Mouse (Mus musculus): ENCODE results near the gene Ikzf2. TPM values are rescaled to one million over a fixed set of nuclear protein-coding genes. Genes with fewer than 3 reads are reported as not detected.

Gene Ikzf2
- total RNA-seq, 2 experiments from 2014 or later: 8.9 to 10.5 TPM

GRCm38 (mm10) chr1:69667456-69667855 is 19.6 kb downstream of the Ikzf2 start:
- DNase-seq: no peak

DNA sequence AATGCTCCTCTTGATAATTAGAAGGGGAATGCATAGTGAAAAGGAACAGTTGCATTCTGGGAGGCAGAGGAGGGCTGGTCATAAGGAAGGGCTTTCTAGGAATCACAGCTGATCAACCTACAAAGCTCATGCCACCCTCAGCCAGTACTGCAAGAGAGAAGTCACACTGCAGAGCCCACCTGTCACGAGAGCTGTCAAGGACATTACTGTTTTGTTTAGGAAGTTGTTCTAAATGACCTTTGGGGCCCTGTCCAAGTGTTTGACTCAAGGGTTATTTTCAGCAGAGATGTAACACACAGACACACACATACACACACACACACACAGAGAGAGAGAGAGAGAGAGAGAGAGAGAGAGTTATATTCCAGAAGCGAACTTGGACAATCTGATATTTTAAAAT is 27.3 kb downstream of the Ikzf2 start:
- DNase-seq: no peak

GRCm38 (mm10) chr1:69658051-69658450 is 29.0 kb downstream of the Ikzf2 start:
- DNase-seq: no peak

DNA sequence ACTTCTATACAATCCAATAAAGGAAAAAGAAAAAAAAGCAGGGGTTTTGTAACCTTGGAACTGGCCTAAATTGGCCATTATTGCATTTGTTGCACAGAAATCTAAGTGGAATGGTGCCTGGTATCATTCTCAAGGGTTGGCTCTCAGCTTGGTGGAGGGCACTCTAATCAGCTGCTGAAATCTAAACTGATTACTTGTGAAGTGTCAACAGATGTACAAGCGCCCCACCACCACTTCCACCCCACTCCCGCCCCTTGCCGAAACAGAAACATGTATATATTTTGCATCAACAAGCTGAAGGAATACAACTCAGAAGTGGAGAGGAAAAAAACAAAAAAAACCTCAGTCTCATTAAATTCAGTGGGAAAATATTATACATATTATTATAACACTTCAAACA is 29.6 kb downstream of the Ikzf2 start:
- no peak for DNase-seq

GRCm38 (mm10) chr1:69656929-69657328 is 30.1 kb downstream of the Ikzf2 start:
- peak in 1 of 2 experiments; percentile 3 for DNase-seq

GRCm38 (mm10) chr1:69656047-69656782 is 30.8 kb downstream of the Ikzf2 start:
- no peak for DNase-seq

DNA sequence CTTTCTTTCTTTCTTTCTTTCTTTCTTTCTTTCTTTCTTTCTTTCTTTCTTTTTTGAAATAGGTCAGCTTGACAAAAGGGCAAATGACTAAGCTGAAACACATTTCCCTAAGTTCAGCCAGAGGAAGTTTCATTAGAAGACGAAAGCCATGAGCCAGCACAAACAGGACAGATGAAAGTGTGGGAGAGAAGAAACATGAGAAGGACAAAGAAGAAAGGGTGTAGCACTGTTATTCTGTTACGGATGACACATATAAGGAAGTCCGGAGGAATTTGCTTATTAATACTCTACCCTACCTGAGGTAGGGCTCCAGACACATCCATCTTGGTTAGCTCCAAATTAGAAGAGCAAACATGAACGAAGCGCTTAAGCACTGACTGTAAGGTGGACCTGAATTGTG is 31.7 kb downstream of the Ikzf2 start:
- DNase-seq: peak in 1 of 2 experiments; percentile 3

GRCm38 (mm10) chr1:69654955-69655354 is 32.1 kb downstream of the Ikzf2 start:
- no peak for DNase-seq

- no peak for DNase-seq
Observed at GRCm38 (mm10) chr1:69653419-69653818, 33.6 kb downstream of the Ikzf2 start.

DNA sequence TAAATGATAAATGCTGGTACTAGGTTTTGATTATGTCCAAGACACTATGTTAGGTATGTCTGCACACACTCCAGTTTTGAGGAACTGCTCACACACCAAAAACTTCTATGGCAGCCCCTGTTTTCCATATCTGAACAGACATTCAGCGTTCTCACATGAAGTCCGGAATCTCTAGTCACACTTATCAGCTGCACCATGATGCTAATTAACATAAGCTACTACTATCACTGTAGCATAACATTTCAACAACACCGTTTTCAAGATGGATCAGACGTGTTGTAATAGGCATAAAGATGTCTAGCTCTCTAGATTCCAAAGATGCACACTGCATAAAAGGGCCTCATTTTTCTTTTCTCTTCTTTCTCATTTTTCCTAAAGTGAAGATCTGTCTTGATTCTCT is 43.9 kb downstream of the Ikzf2 start:
- no peak for DNase-seq

- DNase-seq: no peak
Observed at GRCm38 (mm10) chr1:69641986-69642385, 45.1 kb downstream of the Ikzf2 start.

- DNase-seq: no peak
Observed at GRCm38 (mm10) chr1:69638321-69638720, 48.7 kb downstream of the Ikzf2 start.

- DNase-seq: no peak
Observed at GRCm38 (mm10) chr1:69637907-69638306, 49.1 kb downstream of the Ikzf2 start.

GRCm38 (mm10) chr1:69634259-69634658 is 52.8 kb downstream of the Ikzf2 start:
- DNase-seq: no peak

GRCm38 (mm10) chr1:69630508-69630907 is 56.5 kb downstream of the Ikzf2 start:
- DNase-seq: no peak

- no peak for DNase-seq
Observed at GRCm38 (mm10) chr1:69629513-69629912, 57.5 kb downstream of the Ikzf2 start.

- DNase-seq: no peak
Observed at GRCm38 (mm10) chr1:69612076-69612475, 75.0 kb downstream of the Ikzf2 start.

DNA sequence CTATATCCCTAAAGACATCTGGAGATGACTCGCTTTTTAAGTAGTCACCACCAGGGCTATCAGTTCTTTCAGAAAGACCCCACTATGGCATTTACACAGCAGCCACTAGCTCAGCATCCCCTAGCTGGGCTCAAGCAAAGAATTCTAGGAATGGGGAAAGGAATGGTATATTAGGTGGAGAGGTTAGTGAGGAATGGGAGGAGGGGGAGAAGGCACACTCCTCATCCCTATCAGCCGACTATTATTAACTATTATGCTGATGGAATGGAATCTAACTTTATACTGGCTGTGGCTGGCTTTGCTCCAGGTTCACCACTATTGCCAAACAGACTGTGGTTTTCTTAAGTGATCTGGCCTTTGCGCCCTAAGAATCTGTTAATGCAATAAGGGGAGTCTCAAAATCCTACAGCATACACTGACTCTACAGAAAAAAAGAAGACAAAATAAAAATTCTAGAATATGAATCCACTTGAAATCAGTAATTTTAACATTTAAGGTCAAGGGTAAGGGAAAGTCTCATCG is 75.8 kb downstream of the Ikzf2 start:
- no peak for DNase-seq

DNA sequence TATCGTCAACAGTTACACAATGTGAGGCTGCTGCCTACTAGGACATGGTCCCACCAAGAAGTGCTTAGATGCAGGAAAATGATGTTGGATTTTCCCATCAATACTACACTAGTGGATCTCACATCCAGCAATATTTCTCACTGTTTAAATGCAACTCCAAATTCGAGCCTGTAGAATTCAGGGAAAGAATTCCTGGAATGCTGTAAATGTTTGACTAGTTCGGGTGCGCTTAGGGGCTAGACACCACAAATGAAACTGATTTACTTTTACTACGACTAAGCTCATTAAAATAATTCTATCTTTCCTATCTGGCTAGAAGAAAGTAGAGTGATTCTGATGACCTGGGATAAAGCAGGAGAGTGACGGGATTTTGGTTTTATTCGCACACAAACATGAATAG is 76.3 kb downstream of the Ikzf2 start:
- no peak for DNase-seq

- no peak for DNase-seq
Observed at GRCm38 (mm10) chr1:69608846-69609245, 78.2 kb downstream of the Ikzf2 start.

GRCm38 (mm10) chr1:69606844-69607243 is 80.2 kb downstream of the Ikzf2 start:
- no peak for DNase-seq

DNA sequence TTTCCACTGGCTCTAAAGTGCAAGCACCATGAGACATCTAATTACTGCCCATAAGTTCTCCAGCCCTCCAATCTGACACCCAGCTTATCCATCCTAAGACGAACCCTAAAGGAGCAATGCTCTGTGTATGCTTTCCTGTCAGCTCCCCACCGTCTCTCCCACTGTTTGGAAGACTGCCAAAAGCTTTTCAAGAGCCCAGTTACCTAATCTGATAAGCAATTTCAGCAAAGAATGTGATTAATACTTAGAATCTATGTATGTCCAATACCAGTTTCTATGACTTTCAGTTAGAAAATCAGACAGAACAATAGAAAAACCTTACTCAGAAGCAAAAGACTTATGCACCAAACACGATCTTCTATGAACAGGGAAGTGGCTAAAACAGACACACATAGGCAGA is 82.8 kb downstream of the Ikzf2 start:
- DNase-seq: no peak

- no peak for DNase-seq
Observed at GRCm38 (mm10) chr1:69600954-69601353, 86.1 kb downstream of the Ikzf2 start.

GRCm38 (mm10) chr1:69599074-69599772 is 87.8 kb downstream of the Ikzf2 start:
- no peak for DNase-seq
